Mouse (Mus musculus) small intestine, adult 2 months (tissue): ENCODE results near the gene Aqp12.

Source experiments
- CTCF ChIP-seq: fragments of 200-500 bp; IDR thresholded peaks from 2 replicates; pipeline ENCODE4 v1.5.1; 2012; ENCODE audit warnings: low read depth, mild to moderate bottlenecking, control low read depth, inconsistent platforms, low read length, moderate library complexity, mixed read lengths; ENCODE audit not compliant: insufficient replicate concordance, insufficient read length; ENCODE audit errors: extremely low read depth
- POLR2A ChIP-seq: fragments of 200-500 bp; IDR thresholded peaks from 2 replicates; pipeline ENCODE4 v1.6.1; 2012; ENCODE audit warnings: low read depth, mild to moderate bottlenecking, control low read depth, inconsistent platforms, low read length, moderate library complexity

GRCm38 (mm10) chr1:92976141-92976566 lies 30.0 kb upstream of the Aqp12 start:
- TF ChIP-seq POLR2A (no peak), CTCF (no peak)
